18 mouse cellular contexts compared by ENCODE assay signal in genomic region chr11:58965001-58965760, GRCm38 (mm10). TPM values are rescaled to one million over a fixed set of nuclear protein-coding genes. Genes with fewer than 3 reads are reported as not detected.
DNase-seq lines count a peak whose midpoint lies in the region; ATAC-seq and TF ChIP-seq lines count a peak whose summit lies in the region.
"Had no signal": no experiment of that assay in that cellular context is flagged by ENCODE, and none has a peak within 500 bp of the region (broad histone marks: within the 10 kb centered on the region; RNA-seq: fewer than 3 reads in every experiment).

No protein-coding gene starts in this region.

- peaks cover 34% of the 10 kb centered on the region for H3K4me1 ChIP-seq in heart, embryonic 13.5 days
- no peaks in the 10 kb centered on the region for H3K4me1 ChIP-seq in heart, adult 2 months (ENCODE audit: control insufficient read depth, insufficient read depth, low read length)
- peaks cover 12% of the 10 kb centered on the region for H3K4me1 ChIP-seq in midbrain, embryonic 12.5 days
- H3K4me1 ChIP-seq in midbrain, embryonic 14.5 days (ENCODE audit: control insufficient read depth, insufficient read depth, low read length) = 0 out of 2 replicates have a peak, but pooled peaks cover 2% of the 10 kb centered on the region
- H3K4me1 ChIP-seq in embryonic facial prominence, embryonic 14.5 days (ENCODE audit: control insufficient read depth, insufficient read depth, low read length) = no peaks in the 10 kb centered on the region

- H3K79me2 ChIP-seq in heart, adult 2 months (replicated peaks; ENCODE audit: control insufficient read depth, insufficient read depth, low read length) = no peaks in the 10 kb centered on the region

- intact Hi-C loops in heart, adult 2 months (cut with DNase I) = no loop called here
- intact Hi-C loops in gastrocnemius, postnatal 14 days (cut with DNase I; ENCODE audit: low total_unique reads) = no loop called here

- ATAC-seq in heart, embryonic 13.5 days (ENCODE audit: extremely low read depth, insufficient number of reproducible peaks, low FRiP score, low TSS enrichment) = no peak
- ATAC-seq in midbrain, embryonic 12.5 days (ENCODE audit: low FRiP score, low read depth) = no peak
- ATAC-seq in midbrain, embryonic 14.5 days (ENCODE audit: low FRiP score, low TSS enrichment) = no peak
- ATAC-seq in embryonic facial prominence, embryonic 14.5 days (ENCODE audit: low read depth) = peak; percentile 21; the same call in 1 of the 2 replicates
- ATAC-seq in megakaryocyte progenitor cell, adult 5-6 weeks (replicated peaks; ENCODE audit: poor library complexity) = peak; percentile 18; the same call in 1 of the 2 replicates
- ATAC-seq: forebrain, embryonic 13.5 days; lung, postnatal 0 days had no signal

- no peak for DNase-seq in heart, adult 2 months
- DNase-seq in midbrain, embryonic 14.5 days = no peak
- DNase-seq in embryonic facial prominence, embryonic 14.5 days (ENCODE audit: low spot score) = no peak
- no peak for DNase-seq in gastrocnemius, postnatal 14 days
- no peak for DNase-seq in lung, postnatal 10 days
- DNase-seq: cerebellum, postnatal 10 days; gastrocnemius, adult 2 months; heart, postnatal 10 days; kidney, postnatal 14 days; thymus, postnatal 36 days had no signal

- H3K4me3 ChIP-seq in heart, embryonic 13.5 days = no peak overlapping the region
- H3K4me3 ChIP-seq in heart, adult 2 months = no peak overlapping the region
- no peak overlapping the region for H3K4me3 ChIP-seq in midbrain, embryonic 12.5 days
- H3K4me3 ChIP-seq in midbrain, embryonic 14.5 days (replicated peaks; ENCODE audit: low read depth, low read length) = no peak overlapping the region
- H3K4me3 ChIP-seq in embryonic facial prominence, embryonic 14.5 days (ENCODE audit: low read depth, low read length) = no peak overlapping the region
- H3K4me3 ChIP-seq: embryonic facial prominence, embryonic 12.5 days; forebrain, embryonic 13.5 days; gastrocnemius, adult 2 months; limb, embryonic 13.5 days had no signal

- H3K27me3 ChIP-seq in heart, embryonic 13.5 days (replicated peaks) = peaks cover 35% of the 10 kb centered on the region
- peaks cover 4% of the 10 kb centered on the region; the same call in 1 of the 2 replicates for H3K27me3 ChIP-seq in heart, adult 2 months (ENCODE audit: control insufficient read depth, insufficient read depth, low read length)
- peaks cover 28% of the 10 kb centered on the region for H3K27me3 ChIP-seq in midbrain, embryonic 12.5 days
- H3K27me3 ChIP-seq in midbrain, embryonic 14.5 days (ENCODE audit: control insufficient read depth, insufficient read depth, low read length) = no peaks in the 10 kb centered on the region
- H3K27me3 ChIP-seq in embryonic facial prominence, embryonic 14.5 days (replicated peaks; ENCODE audit: control insufficient read depth, insufficient read depth, low read length) = peaks cover 13% of the 10 kb centered on the region; the same call in 1 of the 2 replicates

- 36% methylated on average over 12 of the region's 12 CpGs for WGBS in heart, embryonic 13.5 days
- 47% methylated on average over 12 of the region's 12 CpGs for WGBS in heart, adult 2 months
- WGBS in midbrain, embryonic 12.5 days = 53% methylated on average over 12 of the region's 12 CpGs
- 47% methylated on average over 12 of the region's 12 CpGs for WGBS in midbrain, embryonic 14.5 days
- WGBS in embryonic facial prominence, embryonic 14.5 days = 41% methylated on average over 11 of the region's 12 CpGs

- H3K9ac ChIP-seq in heart, embryonic 13.5 days = peak overlapping the region; percentile 28; the same call in 1 of the 2 replicates
- no peak overlapping the region for H3K9ac ChIP-seq in heart, adult 2 months (ENCODE audit: low read depth, low read length)
- peak overlapping the region; percentile 24; the same call in 1 of the 2 replicates for H3K9ac ChIP-seq in midbrain, embryonic 12.5 days (replicated peaks)
- no peak overlapping the region for H3K9ac ChIP-seq in midbrain, embryonic 14.5 days (replicated peaks; ENCODE audit: low read length)
- no peak overlapping the region for H3K9ac ChIP-seq in embryonic facial prominence, embryonic 14.5 days (ENCODE audit: low read depth, low read length)
- H3K9ac ChIP-seq: embryonic facial prominence, embryonic 12.5 days; forebrain, embryonic 13.5 days; limb, embryonic 13.5 days had no signal

- no peak for TF ChIP-seq EP300 in heart, adult 2 months (IDR thresholded peaks at IDR 0.05; ENCODE audit: insufficient read depth, low read depth, low read length)

- H3K9me3 ChIP-seq in heart, embryonic 13.5 days = peaks cover 9% of the 10 kb centered on the region; the same call in 1 of the 2 replicates
- H3K9me3 ChIP-seq in midbrain, embryonic 12.5 days = no peaks in the 10 kb centered on the region
- H3K9me3 ChIP-seq in midbrain, embryonic 14.5 days (ENCODE audit: control insufficient read depth, low read length) = peaks cover 7% of the 10 kb centered on the region
- H3K9me3 ChIP-seq in embryonic facial prominence, embryonic 14.5 days (ENCODE audit: control insufficient read depth, low read length) = peaks cover 5% of the 10 kb centered on the region; the same call in 1 of the 2 replicates
- H3K9me3 ChIP-seq: embryonic facial prominence, embryonic 12.5 days had no signal

- no peak overlapping the region for H3K27ac ChIP-seq in heart, embryonic 13.5 days (replicated peaks)
- H3K27ac ChIP-seq in heart, adult 2 months = no peak overlapping the region
- H3K27ac ChIP-seq in midbrain, embryonic 12.5 days (replicated peaks) = 0 out of 2 replicates have a peak overlapping the region, but pooled peaks have one; percentile 25
- no peak overlapping the region for H3K27ac ChIP-seq in midbrain, embryonic 14.5 days (replicated peaks; ENCODE audit: low read depth, low read length)
- H3K27ac ChIP-seq in embryonic facial prominence, embryonic 14.5 days (replicated peaks; ENCODE audit: low read depth, low read length) = no peak overlapping the region
- H3K27ac ChIP-seq: embryonic facial prominence, embryonic 12.5 days; forebrain, embryonic 13.5 days; gastrocnemius, adult 2 months; limb, embryonic 13.5 days had no signal

- H3K4me2 ChIP-seq in heart, embryonic 13.5 days = 0 out of 2 replicates have a peak overlapping the region, but pooled peaks have one; percentile 15
- H3K4me2 ChIP-seq in midbrain, embryonic 12.5 days (replicated peaks) = no peak overlapping the region
- no peak overlapping the region for H3K4me2 ChIP-seq in midbrain, embryonic 14.5 days (ENCODE audit: low read length)
- H3K4me2 ChIP-seq in embryonic facial prominence, embryonic 14.5 days (ENCODE audit: low read depth, low read length) = no peak overlapping the region
- H3K4me2 ChIP-seq: embryonic facial prominence, embryonic 12.5 days; forebrain, embryonic 13.5 days; limb, embryonic 13.5 days had no signal

- TF ChIP-seq POLR2A in heart, adult 2 months (IDR thresholded peaks at IDR 0.05; ENCODE audit: insufficient read depth, low read depth, low read length) = no peak

- peaks cover 10% of the 10 kb centered on the region; the same call in 1 of the 2 replicates for H3K36me3 ChIP-seq in heart, embryonic 13.5 days
- no peaks in the 10 kb centered on the region for H3K36me3 ChIP-seq in heart, adult 2 months (ENCODE audit: control insufficient read depth, insufficient read depth, low read length)
- H3K36me3 ChIP-seq in midbrain, embryonic 12.5 days = peaks cover 12% of the 10 kb centered on the region
- peaks cover 10% of the 10 kb centered on the region for H3K36me3 ChIP-seq in midbrain, embryonic 14.5 days (ENCODE audit: control insufficient read depth, insufficient read depth, low read length)
- peaks cover 11% of the 10 kb centered on the region; the same call in 1 of the 2 replicates for H3K36me3 ChIP-seq in embryonic facial prominence, embryonic 14.5 days (ENCODE audit: control insufficient read depth, insufficient read depth, low read length)

- no peak for TF ChIP-seq CTCF in heart, adult 2 months (IDR thresholded peaks at IDR 0.05)

RNA-seq across cellular contexts. Expression of gene Hist3h2a, which starts 10.7 kb away (rescaled TPM):
- 26.4 and 28.5 TPM in 2 replicates for polyA plus RNA-seq in heart, embryonic 13.5 days (2015; fragmentation: Nextera tagmentation; extraction: Ambion mirVana)
- total RNA-seq in heart, adult 2 months (2021) = 10 to 100 TPM; 13.6 to 14.0 TPM
- 12.6 and 15.4 TPM in 2 replicates for polyA plus RNA-seq in heart, adult 2 months (2012; rRNA removed)
- 87.2 and 87.5 TPM in 2 replicates for polyA plus RNA-seq in midbrain, embryonic 12.5 days (2016; fragmentation: Nextera tagmentation; extraction: Ambion mirVana)
- 129 and 130 TPM in 2 replicates for polyA plus RNA-seq in midbrain, embryonic 14.5 days (2014; fragmentation: Nextera tagmentation; extraction: Ambion mirVana)
- polyA plus RNA-seq in embryonic facial prominence, embryonic 14.5 days (2014; fragmentation: Nextera tagmentation; extraction: Ambion mirVana) = 27.6 and 29.7 TPM in 2 replicates
- 19.4 and 20.2 TPM in 2 replicates for total RNA-seq in megakaryocyte progenitor cell, adult 5-6 weeks (2015)
- total RNA-seq in megakaryocyte progenitor cell, adult 5-6 weeks (2017) = 223 and 238 TPM in 2 replicates
- 10 to 100 TPM; 15.1 to 16.8 TPM for total RNA-seq in gastrocnemius, postnatal 14 days (2021)

RNA-seq across cellular contexts. Expression of gene Trim17, which starts 10.7 kb away (rescaled TPM):
- polyA plus RNA-seq in heart, embryonic 13.5 days (2015; fragmentation: Nextera tagmentation; extraction: Ambion mirVana) = 0.43 and 0.76 TPM in 2 replicates
- total RNA-seq in heart, adult 2 months (2021) = under 1 TPM in 1 of 2 experiments, not detected in 1; 0.07 TPM
- polyA plus RNA-seq in heart, adult 2 months (2012; rRNA removed) = 0.20 and 0.37 TPM in 2 replicates
- polyA plus RNA-seq in midbrain, embryonic 12.5 days (2016; fragmentation: Nextera tagmentation; extraction: Ambion mirVana) = 0.64 and 0.86 TPM in 2 replicates
- 1.1 and 1.3 TPM in 2 replicates for polyA plus RNA-seq in midbrain, embryonic 14.5 days (2014; fragmentation: Nextera tagmentation; extraction: Ambion mirVana)
- polyA plus RNA-seq in embryonic facial prominence, embryonic 14.5 days (2014; fragmentation: Nextera tagmentation; extraction: Ambion mirVana) = 0.41 and 0.51 TPM in 2 replicates
- 0.10 TPM in 1 of 2 replicates, not detected in the other for total RNA-seq in megakaryocyte progenitor cell, adult 5-6 weeks (2015)
- not detected in 2 replicates for total RNA-seq in megakaryocyte progenitor cell, adult 5-6 weeks (2017)
- total RNA-seq in gastrocnemius, postnatal 14 days (2021) = under 1 TPM in 1 of 2 experiments, not detected in 1; 0.29 TPM
- total RNA-seq: monocyte, adult 5-6 weeks had no signal

RNA-seq across cellular contexts. Expression of gene Trim11, which starts 12.7 kb away (rescaled TPM):
- 25.6 and 28.2 TPM in 2 replicates for polyA plus RNA-seq in heart, embryonic 13.5 days (2015; fragmentation: Nextera tagmentation; extraction: Ambion mirVana)
- total RNA-seq in heart, adult 2 months (2021) = 10 to 100 TPM; 11.9 to 14.0 TPM
- 14.3 and 19.4 TPM in 2 replicates for polyA plus RNA-seq in heart, adult 2 months (2012; rRNA removed)
- 19.9 and 20.5 TPM in 2 replicates for polyA plus RNA-seq in midbrain, embryonic 12.5 days (2016; fragmentation: Nextera tagmentation; extraction: Ambion mirVana)
- 18.6 and 20.8 TPM in 2 replicates for polyA plus RNA-seq in midbrain, embryonic 14.5 days (2014; fragmentation: Nextera tagmentation; extraction: Ambion mirVana)
- 19.2 and 23.0 TPM in 2 replicates for polyA plus RNA-seq in embryonic facial prominence, embryonic 14.5 days (2014; fragmentation: Nextera tagmentation; extraction: Ambion mirVana)
- 24.0 and 25.0 TPM in 2 replicates for total RNA-seq in megakaryocyte progenitor cell, adult 5-6 weeks (2015)
- total RNA-seq in megakaryocyte progenitor cell, adult 5-6 weeks (2017) = 25.9 and 32.8 TPM in 2 replicates
- total RNA-seq in gastrocnemius, postnatal 14 days (2021) = 1 to 10 TPM; 9.3 to 9.6 TPM

RNA-seq across cellular contexts. Expression of gene Hist3h2ba, which starts 16.5 kb away (rescaled TPM):
- polyA plus RNA-seq in heart, embryonic 13.5 days (2015; fragmentation: Nextera tagmentation; extraction: Ambion mirVana) = 14.4 and 14.9 TPM in 2 replicates
- total RNA-seq in heart, adult 2 months (2021) = 1 to 10 TPM in 1 of 2 experiments, under 1 TPM in 1; 0.81 to 1.1 TPM
- polyA plus RNA-seq in heart, adult 2 months (2012; rRNA removed) = 0.67 and 1.5 TPM in 2 replicates
- polyA plus RNA-seq in midbrain, embryonic 12.5 days (2016; fragmentation: Nextera tagmentation; extraction: Ambion mirVana) = 177 and 223 TPM in 2 replicates
- polyA plus RNA-seq in midbrain, embryonic 14.5 days (2014; fragmentation: Nextera tagmentation; extraction: Ambion mirVana) = 239 and 784 TPM in 2 replicates
- polyA plus RNA-seq in embryonic facial prominence, embryonic 14.5 days (2014; fragmentation: Nextera tagmentation; extraction: Ambion mirVana) = 14.9 and 20.8 TPM in 2 replicates
- 1.6 and 1.9 TPM in 2 replicates for total RNA-seq in megakaryocyte progenitor cell, adult 5-6 weeks (2015)
- total RNA-seq in megakaryocyte progenitor cell, adult 5-6 weeks (2017) = 1.8 and 2.3 TPM in 2 replicates
- total RNA-seq in gastrocnemius, postnatal 14 days (2021) = 1 to 10 TPM; 2.1 to 3.7 TPM
- total RNA-seq: gastrocnemius, adult 2 months had no signal

RNA-seq across cellular contexts. Expression of gene Rnf187, which starts 26.5 kb away (rescaled TPM):
- 151 and 166 TPM in 2 replicates for polyA plus RNA-seq in heart, embryonic 13.5 days (2015; fragmentation: Nextera tagmentation; extraction: Ambion mirVana)
- 100 to 1,000 TPM; 164 to 177 TPM for total RNA-seq in heart, adult 2 months (2021)
- 182 and 190 TPM in 2 replicates for polyA plus RNA-seq in heart, adult 2 months (2012; rRNA removed)
- 437 and 465 TPM in 2 replicates for polyA plus RNA-seq in midbrain, embryonic 12.5 days (2016; fragmentation: Nextera tagmentation; extraction: Ambion mirVana)
- 641 and 678 TPM in 2 replicates for polyA plus RNA-seq in midbrain, embryonic 14.5 days (2014; fragmentation: Nextera tagmentation; extraction: Ambion mirVana)
- 256 and 271 TPM in 2 replicates for polyA plus RNA-seq in embryonic facial prominence, embryonic 14.5 days (2014; fragmentation: Nextera tagmentation; extraction: Ambion mirVana)
- total RNA-seq in megakaryocyte progenitor cell, adult 5-6 weeks (2015) = 65.8 and 66.4 TPM in 2 replicates
- total RNA-seq in megakaryocyte progenitor cell, adult 5-6 weeks (2017) = 70.6 and 83.6 TPM in 2 replicates
- total RNA-seq in gastrocnemius, postnatal 14 days (2021) = 100 to 1,000 TPM; 126 to 139 TPM

Comparison
In these comparisons a context has a peak if more than half of its experiments do, and no peak if none do; other contexts are left out.
1. H3K9ac ChIP-seq: peak in heart, embryonic 13.5 days (single experiment) and midbrain, embryonic 12.5 days (single experiment); none in heart, adult 2 months (single experiment), midbrain, embryonic 14.5 days (single experiment) and embryonic facial prominence, embryonic 14.5 days (single experiment).
2. ATAC-seq: peak in embryonic facial prominence, embryonic 14.5 days (single experiment) and megakaryocyte progenitor cell, adult 5-6 weeks (single experiment); none in heart, embryonic 13.5 days (single experiment), midbrain, embryonic 12.5 days (single experiment) and midbrain, embryonic 14.5 days (single experiment).